Mouse (Mus musculus) embryonic stem cell, embryonic (primary cell): ENCODE results near the gene Nos1.

ENCODE experiments used
- CTCF ChIA-PET, 4 experiments: fragments of 300-600 bp in 2 of 4; fragments of 350-600 bp in 2 of 4; sonication (Branson Sonifier 250); formaldehyde crosslinking; loops; one replicate each; lab custom pipeline; 2022; ENCODE audit warnings: inconsistent platforms in 2 of 4; lab: Charles Lee
- POLR2A ChIA-PET, 4 experiments: fragments of 300-600 bp in 2 of 4; fragments of 350-600 bp in 2 of 4; sonication (Branson Sonifier 250); formaldehyde crosslinking; loops; one replicate each; lab custom pipeline; 2022; ENCODE audit warnings: antibody characterized with exemption in 4 of 4, inconsistent platforms in 1 of 4; lab: Charles Lee

The Nos1 gene

DNA sequence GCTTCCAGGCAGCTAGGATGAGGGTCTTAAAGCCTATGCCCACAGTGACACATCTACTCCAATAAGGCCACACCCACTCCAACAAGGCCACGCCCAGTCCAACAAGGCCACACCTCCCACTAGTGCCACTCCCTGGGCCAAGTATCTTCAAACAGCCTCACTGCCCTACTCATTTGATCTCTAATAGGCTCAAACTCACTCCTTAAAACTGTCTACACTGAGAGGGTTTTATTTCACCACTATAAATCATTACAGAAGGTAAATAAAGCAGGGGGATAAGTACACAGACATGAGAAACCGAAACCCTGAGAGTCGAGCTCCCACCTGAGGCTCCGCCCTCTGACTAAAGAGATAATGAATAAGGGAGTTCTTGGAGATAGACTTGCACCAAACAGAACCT is 128.7 kb downstream of the Nos1 start:
- ChIA-PET CTCF (no interaction called here), POLR2A (no interaction called here)

DNA sequence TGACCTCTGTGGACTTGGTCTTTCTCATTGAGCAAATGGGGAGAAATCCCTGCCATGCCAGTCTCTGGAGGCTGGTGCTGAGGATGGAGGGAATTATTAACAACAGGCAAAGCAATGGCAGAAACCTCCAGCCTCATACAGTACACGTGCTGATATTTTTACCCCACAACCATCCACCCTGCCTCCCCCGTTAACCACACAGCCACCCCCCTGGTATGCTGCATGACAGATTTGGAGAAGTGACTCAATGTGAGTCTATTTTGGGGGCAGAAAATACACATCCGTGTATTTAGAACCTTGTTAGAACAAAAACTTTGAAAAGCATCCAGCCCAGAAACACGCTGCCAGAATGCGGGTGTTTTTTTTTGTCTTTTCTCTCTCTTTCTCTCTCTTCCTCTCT is 135.5 kb downstream of the Nos1 start:
- ChIA-PET CTCF (no interaction called here), POLR2A (no interaction called here)

DNA sequence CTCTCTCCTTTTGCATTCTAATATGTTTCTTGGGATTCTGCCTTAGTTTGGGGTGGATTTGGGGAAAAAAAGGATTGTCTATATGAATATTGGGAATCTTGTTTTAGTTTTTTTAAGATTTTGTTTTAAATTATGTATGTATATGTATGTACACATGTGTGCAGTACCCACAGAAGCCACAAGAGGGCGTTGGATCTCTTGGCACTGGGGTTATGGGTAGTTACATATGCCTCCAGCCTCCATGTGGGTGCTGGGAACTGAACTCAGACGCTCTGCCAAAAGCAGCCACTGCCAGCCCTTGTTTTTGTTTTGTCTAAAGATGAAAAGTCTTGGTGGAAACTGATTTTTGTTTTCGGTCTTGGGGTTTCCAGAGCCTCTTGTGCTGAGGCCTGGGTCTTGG is 136.1 kb downstream of the Nos1 start:
- CTCF ChIA-PET: no interaction called here
- POLR2A ChIA-PET: no interaction called here

DNA sequence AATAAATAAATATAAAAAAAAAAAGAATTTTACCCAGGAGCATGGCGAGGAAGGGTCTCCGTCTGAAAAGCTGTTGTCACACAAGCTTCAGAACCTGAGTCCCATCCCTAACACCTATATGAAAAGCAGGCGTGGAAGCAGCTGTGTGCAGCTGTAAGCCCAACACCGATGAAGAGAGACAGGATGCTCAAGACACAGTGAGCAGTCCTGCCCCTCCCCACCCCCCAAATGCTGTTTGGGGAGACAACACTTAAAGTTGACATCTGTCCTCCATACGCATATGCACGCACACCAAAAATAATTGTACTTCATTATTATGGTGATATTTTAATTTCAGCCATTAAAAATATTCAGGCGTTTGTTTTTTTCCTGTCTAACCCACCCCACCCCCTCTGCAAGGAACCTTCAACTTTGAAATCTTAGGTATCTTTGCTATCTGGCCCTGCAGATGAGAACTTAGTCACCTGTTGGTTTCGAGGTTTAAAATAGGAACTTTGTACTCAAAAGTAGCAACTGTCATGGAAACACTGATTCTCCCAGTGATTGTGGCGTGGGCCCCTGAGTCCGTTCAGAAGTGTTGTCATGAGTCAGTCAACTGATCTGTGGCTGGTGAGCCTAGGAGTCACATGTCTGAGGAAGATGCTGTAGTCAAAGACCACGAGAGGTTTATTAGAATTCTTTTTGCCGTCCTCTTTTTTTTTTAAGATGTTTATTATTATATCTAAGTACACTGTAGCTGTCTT is 141.1 kb downstream of the Nos1 start:
- POLR2A ChIA-PET: no interaction called here
- CTCF ChIA-PET: interaction anchor here in 1 of 4 experiments (1.5 kb wide), 1 partner anchor 80 kb away, joined by 3 read pairs; no protein-coding TSS in a partner anchor

DNA sequence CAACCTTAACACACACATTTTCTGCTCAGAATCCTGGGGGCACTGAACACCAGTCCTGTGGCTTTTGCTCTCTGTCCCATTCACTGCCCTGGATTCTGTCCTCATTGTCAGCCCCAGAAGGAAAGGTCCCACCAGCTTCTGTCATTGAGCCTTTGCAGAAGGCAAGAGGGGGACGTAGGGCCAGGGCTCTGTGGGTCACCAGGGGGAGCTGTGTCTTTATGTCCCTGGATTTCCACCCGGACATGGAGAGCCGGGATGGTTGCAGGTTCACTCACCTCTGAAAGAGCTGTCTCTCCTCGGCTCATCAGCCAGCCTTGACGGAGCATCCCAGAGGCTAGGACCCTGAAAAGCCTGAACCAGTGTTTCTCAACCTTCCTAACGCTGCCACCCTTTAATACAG is 142.9 kb downstream of the Nos1 start:
- CTCF ChIA-PET: interaction anchor here in 3 of 4 experiments (0.5 to 1.5 kb wide), 14 partner anchors 8 to 414 kb away, joined by 3 to 7 read pairs (median 4); no protein-coding TSS in a partner anchor

DNA sequence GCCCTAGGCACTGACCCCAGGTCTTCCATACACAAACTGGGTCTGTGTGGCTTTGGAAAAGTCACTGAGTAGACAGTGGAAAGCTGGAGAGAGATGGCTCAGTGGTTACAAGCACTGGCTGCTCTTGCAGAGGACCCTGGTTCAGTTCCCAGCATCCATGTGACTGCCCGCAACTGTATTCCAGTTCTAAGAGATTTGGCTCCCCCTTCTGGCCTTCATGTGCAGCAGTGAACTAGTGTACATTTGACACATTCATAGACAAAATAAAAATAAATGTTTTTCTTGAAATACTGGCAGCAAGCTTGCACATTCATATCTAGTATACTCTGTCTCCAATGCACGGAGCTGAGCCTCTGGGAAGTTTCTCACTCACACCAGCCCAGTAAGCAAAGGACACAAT is 147.7 kb downstream of the Nos1 start:
- ChIA-PET POLR2A (interaction anchor here in 2 of 4 experiments (0.7 to 0.9 kb wide), 2 partner anchors 13 to 823 kb away, joined by 3 read pairs; no protein-coding TSS in a partner anchor), CTCF (interaction anchor here in 2 of 4 experiments (1.0 to 1.3 kb wide), 3 partner anchors 10 to 426 kb away, joined by 4 to 5 read pairs (median 5); no protein-coding TSS in a partner anchor)

More for the DNA sequence above, 142.9 kb downstream of the Nos1 start:
- POLR2A ChIA-PET: interaction anchor here in 2 of 4 experiments (1.0 to 1.3 kb wide), 3 partner anchors 9 to 33 kb away, joined by 4 to 6 read pairs (median 4); no protein-coding TSS in a partner anchor

DNA sequence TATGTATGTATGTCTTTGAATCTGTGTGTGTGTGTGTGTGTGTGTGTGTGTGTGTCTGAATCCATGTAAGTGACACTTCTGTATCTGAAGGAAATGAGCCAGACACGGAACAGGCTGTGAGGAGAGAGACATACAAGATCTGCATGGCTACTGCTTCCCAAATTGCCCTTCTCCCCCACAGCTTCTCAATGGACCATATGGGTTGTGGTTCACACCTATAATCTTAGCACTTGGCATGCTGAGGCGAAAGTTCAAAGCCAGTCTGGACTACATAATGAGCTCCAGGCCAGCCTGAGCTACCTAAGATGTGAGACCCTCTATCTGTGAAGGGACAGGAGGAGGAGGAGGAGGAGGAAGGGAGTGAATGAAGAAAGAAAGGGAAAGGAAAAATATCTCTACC is 151.4 kb downstream of the Nos1 start:
- POLR2A ChIA-PET: interaction anchor here in 2 of 4 experiments (0.9 to 1.1 kb wide), 2 partner anchors 9 kb away, joined by 3 to 6 read pairs; no protein-coding TSS in a partner anchor
- CTCF ChIA-PET: interaction anchor here (0.6 to 4.6 kb wide), 25 partner anchors 9 to 427 kb away, joined by 3 to 33 read pairs (median 4); no protein-coding TSS in a partner anchor

DNA sequence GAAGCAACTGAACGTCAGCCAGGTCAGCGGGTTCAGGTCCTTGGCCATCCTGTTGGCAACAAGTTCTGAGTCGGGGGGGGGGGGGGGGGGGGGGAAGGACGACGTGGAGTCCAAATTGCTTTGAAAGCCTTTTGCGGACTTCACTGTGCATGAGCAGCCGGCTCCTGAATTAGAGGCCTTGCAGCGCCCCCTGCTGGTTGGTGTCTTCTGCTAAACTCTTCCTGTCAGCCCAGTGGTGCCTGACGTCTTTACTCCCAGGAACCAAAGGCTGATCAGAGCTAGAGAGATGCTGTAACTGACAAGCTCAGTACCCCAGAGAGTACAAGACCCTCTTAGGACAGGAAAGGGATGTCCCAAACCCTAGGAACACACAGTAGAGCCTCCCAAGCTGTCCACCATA is 152.0 kb downstream of the Nos1 start:
- ChIA-PET POLR2A (interaction anchor here in 2 of 4 experiments (0.6 to 1.1 kb wide), 4 partner anchors 9 to 372 kb away, joined by 3 to 6 read pairs (median 4); no protein-coding TSS in a partner anchor), CTCF (interaction anchor here (0.5 to 4.6 kb wide), 44 partner anchors 9 to 1729 kb away, joined by 3 to 33 read pairs (median 4); no protein-coding TSS in a partner anchor)

DNA sequence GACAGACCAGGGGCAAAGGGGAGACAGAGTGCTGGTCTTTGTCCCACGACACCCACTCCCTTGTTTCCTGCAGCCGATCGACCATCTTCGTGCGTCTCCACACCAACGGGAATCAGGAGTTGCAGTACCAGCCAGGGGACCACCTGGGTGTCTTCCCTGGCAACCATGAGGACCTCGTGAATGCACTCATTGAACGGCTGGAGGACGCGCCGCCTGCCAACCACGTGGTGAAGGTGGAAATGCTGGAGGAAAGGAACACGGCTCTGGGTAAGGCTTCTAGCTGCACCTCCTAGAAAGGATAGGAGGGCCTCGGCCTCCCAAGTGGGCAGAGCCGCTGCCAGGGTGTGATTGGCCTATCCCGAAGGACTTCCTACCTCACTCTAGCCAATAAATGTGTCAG is 155.5 kb downstream of the Nos1 start:
- CTCF ChIA-PET: interaction anchor here (0.6 to 1.4 kb wide), 6 partner anchors 10 to 1365 kb away, joined by 3 to 4 read pairs (median 3); no protein-coding TSS in a partner anchor
- POLR2A ChIA-PET: interaction anchor here in 1 of 4 experiments (1.1 kb wide), 1 partner anchor 424 kb away, joined by 3 read pairs; no protein-coding TSS in a partner anchor

DNA sequence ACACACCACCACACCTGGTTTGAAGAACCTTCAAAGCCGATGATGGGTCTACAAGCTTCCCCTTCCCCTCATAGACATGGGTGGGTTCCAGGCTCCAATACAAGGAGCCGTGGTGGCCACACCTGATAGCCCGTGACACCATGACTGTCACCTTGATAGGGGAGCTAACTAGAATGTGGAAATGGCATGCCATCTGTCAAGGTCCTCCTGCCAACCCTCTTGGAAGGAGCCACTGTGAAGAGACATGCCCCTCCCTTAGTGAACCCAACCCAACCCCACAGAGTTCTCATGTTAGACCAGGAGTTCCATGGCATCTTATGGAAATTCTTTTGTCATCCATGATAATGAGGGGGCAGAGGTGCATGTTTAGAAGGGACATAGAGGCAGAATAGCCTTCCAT is 156.4 kb downstream of the Nos1 start:
- POLR2A ChIA-PET: no interaction called here
- CTCF ChIA-PET: interaction anchor here in 3 of 4 experiments (0.6 to 2.7 kb wide), 5 partner anchors 11 to 1365 kb away, joined by 3 to 27 read pairs (median 10); no protein-coding TSS in a partner anchor

DNA sequence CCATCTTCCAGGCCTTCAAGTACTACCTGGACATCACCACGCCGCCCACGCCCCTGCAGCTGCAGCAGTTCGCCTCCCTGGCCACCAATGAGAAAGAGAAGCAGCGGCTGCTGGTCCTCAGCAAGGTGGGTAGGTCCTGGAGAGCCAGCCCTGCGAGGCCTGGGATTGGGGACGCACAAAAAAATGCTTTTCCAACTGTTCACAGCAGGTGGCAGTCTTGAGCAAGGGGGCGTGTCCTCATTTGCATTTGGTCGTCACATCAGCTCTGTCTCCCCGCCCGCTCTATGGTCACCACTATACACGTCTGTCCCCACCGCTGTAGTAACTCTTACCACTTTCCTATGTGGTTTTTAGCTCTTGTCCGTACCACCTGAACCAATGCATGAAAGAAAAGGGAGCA is 157.3 kb downstream of the Nos1 start:
- CTCF ChIA-PET: interaction anchor here (0.5 to 2.7 kb wide), 49 partner anchors 8 to 753 kb away, joined by 3 to 27 read pairs (median 4); no protein-coding TSS in a partner anchor

DNA sequence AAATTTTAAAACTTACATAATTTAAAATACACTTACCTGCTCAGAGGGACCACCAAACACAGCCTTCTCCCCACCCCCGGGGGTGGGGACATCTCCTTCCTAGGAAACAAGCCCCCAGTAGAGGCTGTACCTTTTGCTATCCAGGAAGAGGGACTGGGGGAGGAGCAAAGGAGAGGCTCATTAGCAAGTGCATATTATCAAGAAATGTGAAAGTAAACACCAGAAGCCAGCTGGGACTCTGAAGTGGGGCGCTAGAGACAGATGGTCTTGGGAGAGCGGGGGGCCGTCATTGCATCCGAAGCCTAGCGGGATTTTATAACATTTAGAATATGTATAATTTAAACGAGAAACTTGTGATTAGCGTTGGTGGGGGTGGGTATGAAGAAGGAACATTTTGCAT is 158.6 kb downstream of the Nos1 start:
- ChIA-PET CTCF (interaction anchor here in 2 of 4 experiments (0.7 to 2.7 kb wide), 2 partner anchors 118 to 422 kb away, joined by 8 to 10 read pairs; no protein-coding TSS in a partner anchor), POLR2A (interaction anchor here in 1 of 4 experiments (0.6 kb wide), 1 partner anchor 435 kb away, joined by 3 read pairs; no protein-coding TSS in a partner anchor)

More for the DNA sequence above, 157.3 kb downstream of the Nos1 start:
- POLR2A ChIA-PET: interaction anchor here in 3 of 4 experiments (0.6 to 1.3 kb wide), 8 partner anchors 11 to 660 kb away, joined by 3 to 4 read pairs (median 3); no protein-coding TSS in a partner anchor

DNA sequence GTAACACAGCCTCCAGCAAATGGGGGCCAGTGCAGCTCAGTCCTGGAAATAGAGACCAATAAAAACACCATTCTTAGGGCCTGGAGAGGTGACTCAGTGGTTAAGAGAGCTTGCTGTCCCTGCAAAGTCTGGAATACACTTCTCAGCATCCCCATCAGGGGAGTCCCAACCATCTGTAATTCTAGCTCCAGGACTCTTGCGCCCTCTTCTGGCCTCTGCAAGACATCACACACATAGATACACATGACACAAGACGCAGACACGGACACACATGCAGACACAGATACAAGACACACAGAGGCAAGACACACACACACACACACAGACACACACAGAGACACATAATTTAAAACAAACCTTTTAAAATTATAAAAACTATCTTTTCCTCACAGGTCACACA is 160.7 kb downstream of the Nos1 start:
- POLR2A ChIA-PET: interaction anchor here in 3 of 4 experiments (0.6 to 1.0 kb wide), 4 partner anchors 10 to 77 kb away, joined by 3 to 6 read pairs (median 4); no protein-coding TSS in a partner anchor
- CTCF ChIA-PET: interaction anchor here (0.6 to 2.4 kb wide), 44 partner anchors 8 to 464 kb away, joined by 3 to 14 read pairs (median 3); partner anchors contain the start of gene Tesc (in 1 of the 4)

DNA sequence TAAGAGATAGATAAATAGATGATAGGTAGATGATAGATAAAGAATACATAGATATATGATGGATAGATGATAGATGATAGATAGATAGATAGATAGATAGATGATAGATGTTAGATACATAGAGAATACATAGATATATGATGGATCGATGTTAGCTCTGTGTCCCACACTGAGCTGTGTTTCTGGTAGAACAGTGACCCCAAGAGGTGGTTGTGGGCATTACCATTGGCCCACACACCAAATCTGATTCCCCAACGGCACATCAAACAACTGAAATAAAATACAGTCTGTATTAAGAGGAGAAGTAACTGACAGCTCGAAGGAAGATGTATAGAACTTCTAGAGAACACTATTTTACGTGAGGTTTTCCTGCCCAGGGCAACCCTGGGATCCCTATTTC is 165.8 kb downstream of the Nos1 start:
- ChIA-PET POLR2A (interaction anchor here in 2 of 4 experiments (0.6 to 0.9 kb wide), 2 partner anchors 46 to 103 kb away, joined by 3 read pairs; no protein-coding TSS in a partner anchor), CTCF (interaction anchor here (0.5 to 4.1 kb wide), 65 partner anchors 8 to 641 kb away, joined by 3 to 27 read pairs (median 4); partner anchors contain the start of gene Fbxo21 (in 3 of the 4))

DNA sequence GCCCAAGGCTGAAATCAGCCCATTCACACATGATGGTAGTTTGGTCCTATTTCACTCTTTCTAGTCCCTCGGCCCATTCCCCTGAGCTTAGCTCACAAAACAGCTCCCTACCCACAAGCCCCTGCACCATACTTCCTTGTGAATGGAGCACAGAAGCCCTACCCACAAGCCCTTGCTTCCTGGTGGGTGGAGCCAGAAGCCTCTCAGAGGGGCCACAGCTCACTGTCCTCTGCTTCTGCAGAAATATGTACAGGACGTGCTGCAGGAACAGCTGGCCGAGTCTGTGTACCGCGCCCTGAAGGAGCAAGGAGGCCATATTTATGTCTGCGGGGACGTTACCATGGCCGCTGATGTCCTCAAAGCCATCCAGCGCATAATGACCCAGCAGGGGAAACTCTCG is 168.6 kb downstream of the Nos1 start:
- ChIA-PET CTCF (interaction anchor here (0.6 to 4.1 kb wide), 24 partner anchors 11 to 444 kb away, joined by 3 to 27 read pairs (median 5); no protein-coding TSS in a partner anchor), POLR2A (interaction anchor here in 3 of 4 experiments (0.6 to 2.0 kb wide), 9 partner anchors 9 to 547 kb away, joined by 3 to 5 read pairs (median 3); partner anchors contain the start of gene Fbxo21 (in 2 of the 3))

DNA sequence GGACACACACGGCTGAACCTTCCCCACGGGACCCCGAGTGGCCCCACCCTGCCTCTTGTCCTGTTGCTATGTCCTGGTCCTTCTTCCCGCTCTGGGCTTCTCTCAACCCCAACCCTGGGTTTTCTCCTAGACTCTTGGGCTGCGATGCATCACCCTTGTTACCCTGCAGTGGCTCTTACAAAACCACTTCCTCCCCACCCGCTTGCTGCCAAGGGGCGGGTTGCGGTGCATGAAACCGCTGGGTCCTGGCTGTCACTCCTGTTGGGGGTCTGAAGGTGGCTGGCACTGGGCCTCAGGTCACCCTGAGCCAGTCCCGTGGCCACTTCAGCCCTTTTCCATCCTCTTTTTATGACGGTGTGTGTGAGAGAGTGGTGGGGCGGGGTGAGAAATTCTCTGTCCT is 173.1 kb downstream of the Nos1 start:
- ChIA-PET CTCF (interaction anchor here in 2 of 4 experiments (0.6 to 1.5 kb wide), 9 partner anchors 13 to 451 kb away, joined by 3 to 5 read pairs (median 3); no protein-coding TSS in a partner anchor), POLR2A (interaction anchor here in 1 of 4 experiments (1.0 kb wide), 1 partner anchor 9 kb away, joined by 3 read pairs; no protein-coding TSS in a partner anchor)

DNA sequence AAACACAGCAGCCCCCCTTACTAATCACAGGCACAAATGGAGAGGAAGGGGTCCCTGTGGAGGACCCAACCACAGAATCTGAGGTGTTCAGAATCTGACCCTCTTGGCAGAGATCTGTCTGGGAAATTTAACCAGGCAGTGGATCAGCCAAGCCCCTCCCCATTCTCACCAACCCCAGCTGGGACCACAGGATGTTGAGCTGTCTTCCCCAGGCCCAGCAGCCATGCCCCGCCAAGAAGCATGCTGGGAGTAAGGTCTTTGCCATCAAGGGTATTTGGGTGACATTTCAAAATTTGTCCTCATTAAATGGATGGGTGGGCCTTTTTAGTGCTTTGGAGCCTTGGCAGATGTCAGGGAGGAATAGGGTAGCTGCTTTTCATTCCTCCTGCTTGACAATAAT is 173.6 kb downstream of the Nos1 start:
- CTCF ChIA-PET: interaction anchor here in 3 of 4 experiments (0.5 to 2.7 kb wide), 11 partner anchors 8 to 839 kb away, joined by 3 to 19 read pairs (median 4); no protein-coding TSS in a partner anchor
- POLR2A ChIA-PET: interaction anchor here in 1 of 4 experiments (1.0 kb wide), 1 partner anchor 10 kb away, joined by 3 read pairs; no protein-coding TSS in a partner anchor
